Mouse (Mus musculus) heart, embryonic 10.5 days (tissue): ENCODE results near the gene Fbxl12. TPM values are rescaled to one million over a fixed set of nuclear protein-coding genes. Genes with fewer than 3 reads are reported as not detected.

ENCODE experiments used
- DNase-seq: peaks from one replicate; pipeline ENCODE4 v3.0.0-alpha.2; 2017; ENCODE audit warnings: low spot score
- H3K27ac ChIP-seq: fragments of 300-500 bp; sonication (generic); 2 replicates; pipeline ENCODE4 v1.5.1; 2016; ENCODE audit warnings: mild to moderate bottlenecking
- H3K27me3 ChIP-seq: fragments of 300-500 bp; sonication (generic); 2 replicates; pipeline ENCODE4 v1.6.1; 2016; ENCODE audit warnings: mild to moderate bottlenecking; ENCODE audit not compliant: poor library complexity, insufficient read depth, severe bottlenecking
- H3K36me3 ChIP-seq: fragments of 300-500 bp; sonication (generic); 2 replicates; pipeline ENCODE4 v1.6.1; 2016; ENCODE audit warnings: mild to moderate bottlenecking, moderate library complexity
- H3K4me1 ChIP-seq: fragments of 300-500 bp; sonication (generic); 2 replicates; pipeline ENCODE4 v1.6.1; 2016; ENCODE audit warnings: mild to moderate bottlenecking
- H3K4me3 ChIP-seq: fragments of 300-500 bp; sonication (generic); 2 replicates; pipeline ENCODE4 v1.5.1; 2016; ENCODE audit warnings: mild to moderate bottlenecking, moderate library complexity
- H3K9me3 ChIP-seq: fragments of 300-500 bp; sonication (generic); 2 replicates; pipeline ENCODE4 v1.6.1; 2016; ENCODE audit warnings: mild to moderate bottlenecking, moderate library complexity
- WGBS: fragments of 180-500 bp; shearing (Covaris S2); methylation state at CpG from one replicate; pipeline ENCODE4 v1.1.7; 2016; 5-methylcytosine and 5-hydroxymethylcytosine counted together
- polyA plus RNA-seq: library from polyadenylated mRNA; unstranded; fragments of >200 nt; fragmentation: Nextera tagmentation; extraction: Ambion mirVana; gene quantifications from 2 replicates; pipeline ENCODE4 v1.2.1, GENCODE M21; 2016

Fbxl12 gene
- polyA plus RNA-seq, 1 experiment from 2014 or later = 22.2 TPM

DNA sequence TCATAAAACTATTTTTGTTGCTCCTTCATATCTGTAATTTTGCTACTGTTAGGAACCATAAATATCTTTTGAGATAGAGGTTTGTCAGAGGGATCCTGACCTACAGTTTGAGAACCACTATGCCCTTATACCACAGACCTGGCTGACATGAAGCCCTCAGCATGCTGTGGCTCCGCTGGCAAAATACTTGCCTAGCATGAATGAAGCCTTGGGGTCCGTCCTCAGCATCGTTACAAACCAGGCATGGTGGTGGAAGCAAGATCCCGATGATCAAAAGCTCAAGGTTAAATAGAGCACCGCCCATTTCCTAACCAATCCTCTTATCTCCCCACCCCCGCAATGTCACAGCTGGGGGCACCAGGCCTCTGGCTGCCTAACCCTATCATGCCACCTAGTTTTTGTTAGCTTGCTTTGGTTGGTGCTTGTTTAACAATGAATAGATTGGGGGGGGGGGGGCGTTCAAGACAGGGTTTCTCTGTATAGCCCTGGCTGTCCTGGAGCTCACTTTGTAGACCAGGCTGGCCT lies 22.0 kb upstream of the Fbxl12 start:
- Histone ChIP-seq H3K9me3 (no peaks in the 10 kb centered on the region), H3K4me3 (no peak overlapping the region), H3K36me3 (peaks cover 35% of the 10 kb centered on the region), H3K27ac (no peak overlapping the region), H3K27me3 (no peaks in the 10 kb centered on the region), H3K4me1 (peaks cover 13% of the 10 kb centered on the region; the same call in 1 of the 2 replicates)
- WGBS = 11% methylated on average over 7 of the region's 7 CpGs
- DNase-seq = no peak

DNA sequence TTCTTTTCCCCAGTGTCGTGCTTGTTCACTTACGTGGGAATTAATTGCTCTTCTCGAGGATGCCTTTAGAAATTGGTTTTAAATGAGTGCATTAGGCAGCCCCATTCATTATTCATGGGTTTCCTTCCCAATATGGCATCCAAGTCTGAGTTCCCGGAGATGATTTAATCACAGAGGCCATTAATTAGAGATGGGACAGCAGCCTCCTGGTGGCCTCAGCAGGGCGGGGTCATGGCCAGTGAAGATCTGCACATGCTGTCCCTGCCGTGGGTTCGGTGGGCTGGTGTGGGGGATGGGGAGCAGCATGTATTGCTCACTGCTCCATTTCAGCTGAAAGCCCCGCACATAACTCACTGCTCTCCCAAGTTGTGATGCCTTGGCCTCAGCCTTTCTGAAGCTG lies 21.4 kb upstream of the Fbxl12 start:
- WGBS = 37% methylated on average over 8 of the region's 8 CpGs
- peaks cover 42% of the 10 kb centered on the region for H3K36me3 ChIP-seq

GRCm38 (mm10) chr9:20664982-20665637 lies 20.5 kb upstream of the Fbxl12 start:
- Histone ChIP-seq H3K9me3 (no peaks in the 10 kb centered on the region), H3K4me1 (peaks cover 11% of the 10 kb centered on the region; the same call in 1 of the 2 replicates), H3K27me3 (no peaks in the 10 kb centered on the region), H3K36me3 (peaks cover 49% of the 10 kb centered on the region), H3K4me3 (no peak overlapping the region), H3K27ac (no peak overlapping the region)
- WGBS = 78% methylated on average over 5 of the region's 5 CpGs
- DNase-seq = no peak

More for the DNA sequence above, 21.4 kb upstream of the Fbxl12 start:
- DNase-seq = no peak
- Histone ChIP-seq H3K9me3 (no peaks in the 10 kb centered on the region), H3K4me3 (no peak overlapping the region), H3K27me3 (no peaks in the 10 kb centered on the region), H3K27ac (no peak overlapping the region), H3K4me1 (peaks cover 11% of the 10 kb centered on the region; the same call in 1 of the 2 replicates)

- H3K9me3 ChIP-seq = no peaks in the 10 kb centered on the region
- peaks cover 11% of the 10 kb centered on the region; the same call in 1 of the 2 replicates for H3K4me1 ChIP-seq
- no peak for DNase-seq
- no peak overlapping the region for H3K4me3 ChIP-seq
- 92% methylated on average over 2 of the region's 2 CpGs for WGBS
- H3K36me3 ChIP-seq = peaks cover 55% of the 10 kb centered on the region
- H3K27me3 ChIP-seq = no peaks in the 10 kb centered on the region
- H3K27ac ChIP-seq = no peak overlapping the region
These were observed 19.8 kb upstream of the Fbxl12 start for GRCm38 (mm10) chr9:20664366-20664765.

GRCm38 (mm10) chr9:20663956-20664355 lies 19.4 kb upstream of the Fbxl12 start:
- peaks cover 59% of the 10 kb centered on the region for H3K36me3 ChIP-seq

DNA sequence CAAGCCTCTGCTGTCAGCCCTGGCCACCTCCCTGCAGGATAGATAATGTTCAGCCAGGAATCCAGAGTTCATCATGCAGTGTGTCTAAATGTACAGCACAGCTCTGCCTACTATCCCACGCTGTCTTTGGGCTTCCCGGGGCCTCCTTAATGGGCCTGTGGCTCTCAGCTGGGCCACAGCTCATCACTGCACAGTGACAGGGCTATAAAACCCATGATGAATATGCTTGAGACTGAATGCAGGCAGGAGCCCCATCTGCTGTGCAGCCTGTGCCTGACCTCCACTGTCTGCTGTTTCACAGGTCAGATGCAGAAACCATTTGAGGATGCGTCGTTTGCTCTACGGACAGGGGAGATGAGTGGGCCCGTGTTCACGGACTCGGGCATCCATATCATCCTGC lies 18.3 kb upstream of the Fbxl12 start:
- H3K36me3 ChIP-seq = peaks cover 69% of the 10 kb centered on the region
- peaks cover 11% of the 10 kb centered on the region; the same call in 1 of the 2 replicates for H3K4me1 ChIP-seq

More at GRCm38 (mm10) chr9:20663956-20664355, 19.4 kb upstream of the Fbxl12 start:
- no peak overlapping the region for H3K27ac ChIP-seq
- no peaks in the 10 kb centered on the region for H3K27me3 ChIP-seq
- WGBS = 94% methylated on average over 2 of the region's 2 CpGs
- peaks cover 11% of the 10 kb centered on the region; the same call in 1 of the 2 replicates for H3K4me1 ChIP-seq
- no peak for DNase-seq
- H3K4me3 ChIP-seq = no peak overlapping the region
- H3K9me3 ChIP-seq = no peaks in the 10 kb centered on the region

GRCm38 (mm10) chr9:20662325-20662724 lies 17.8 kb upstream of the Fbxl12 start:
- WGBS = 57% methylated on average over 3 of the region's 3 CpGs
- Histone ChIP-seq H3K4me1 (peaks cover 16% of the 10 kb centered on the region; the same call in 1 of the 2 replicates), H3K36me3 (peaks cover 74% of the 10 kb centered on the region), H3K27ac (no peak overlapping the region), H3K27me3 (no peaks in the 10 kb centered on the region), H3K4me3 (no peak overlapping the region), H3K9me3 (no peaks in the 10 kb centered on the region)
- DNase-seq = no peak

More for the DNA sequence above, 18.3 kb upstream of the Fbxl12 start:
- H3K9me3 ChIP-seq = no peaks in the 10 kb centered on the region
- no peaks in the 10 kb centered on the region for H3K27me3 ChIP-seq
- H3K4me3 ChIP-seq = no peak overlapping the region
- WGBS = 97% methylated on average over 8 of the region's 8 CpGs
- DNase-seq = no peak
- H3K27ac ChIP-seq = no peak overlapping the region

GRCm38 (mm10) chr9:20657546-20657945 lies 13.0 kb upstream of the Fbxl12 start:
- 88% methylated on average over 3 of the region's 3 CpGs for WGBS

GRCm38 (mm10) chr9:20653859-20654258 lies 9.3 kb upstream of the Fbxl12 start:
- Histone ChIP-seq H3K36me3 (peaks cover 57% of the 10 kb centered on the region), H3K27me3 (no peaks in the 10 kb centered on the region), H3K4me3 (no peak overlapping the region), H3K4me1 (peaks cover 29% of the 10 kb centered on the region), H3K27ac (no peak overlapping the region), H3K9me3 (no peaks in the 10 kb centered on the region)
- WGBS = 89% methylated on average over 3 of the region's 3 CpGs
- no peak for DNase-seq

More at GRCm38 (mm10) chr9:20657546-20657945, 13.0 kb upstream of the Fbxl12 start:
- H3K4me1 ChIP-seq = peaks cover 19% of the 10 kb centered on the region
- H3K27me3 ChIP-seq = no peaks in the 10 kb centered on the region
- DNase-seq = no peak
- no peak overlapping the region for H3K4me3 ChIP-seq
- H3K9me3 ChIP-seq = no peaks in the 10 kb centered on the region
- H3K36me3 ChIP-seq = peaks cover 88% of the 10 kb centered on the region
- H3K27ac ChIP-seq = no peak overlapping the region

- Histone ChIP-seq H3K27ac (peak overlapping the region; percentile 92), H3K36me3 (peaks cover 54% of the 10 kb centered on the region)
These were observed 7.7 kb upstream of the Fbxl12 start for GRCm38 (mm10) chr9:20652260-20652658.

DNA sequence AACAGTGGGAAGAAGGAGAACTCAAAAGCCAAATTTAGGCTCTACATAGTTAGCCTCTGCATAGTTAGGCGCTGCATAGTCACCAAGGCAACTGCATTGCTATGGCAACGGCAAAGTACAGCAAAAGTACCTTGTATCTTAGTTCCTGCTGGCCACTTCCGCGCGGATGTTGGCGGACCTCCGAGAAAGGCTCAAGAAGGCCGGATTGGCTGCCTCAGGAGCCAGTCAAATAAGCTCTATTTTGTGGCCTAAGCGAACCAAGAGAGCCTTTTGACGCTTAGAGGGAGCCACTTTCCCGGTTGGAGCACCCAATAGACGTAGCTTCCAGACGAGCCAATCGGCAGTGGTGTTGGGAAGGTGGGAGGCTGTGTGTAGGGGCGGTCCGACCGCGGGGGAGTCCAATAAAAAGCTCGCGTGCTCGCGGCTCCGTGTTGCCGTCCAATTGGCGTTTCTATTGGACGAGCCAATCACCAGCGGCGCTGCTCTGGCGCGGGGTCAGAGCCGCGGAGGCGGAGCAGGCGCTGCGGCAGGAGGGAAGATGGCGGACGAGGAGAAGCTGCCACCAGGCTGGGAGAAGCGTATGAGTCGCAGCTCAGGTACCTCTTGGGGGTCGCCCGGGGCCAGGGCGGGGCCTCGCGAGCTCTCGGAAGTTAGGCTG lies 7.2 kb upstream of the Fbxl12 start, which contains the start of gene Pin1:
Gene Pin1, plus strand, starts transcription at position 494 of the 658 bp plus-strand sequence.
- under 1% methylated on average over 45 of the region's 45 CpGs for WGBS
- Histone ChIP-seq H3K4me1 (peaks cover 21% of the 10 kb centered on the region), H3K27me3 (no peaks in the 10 kb centered on the region), H3K4me3 (peak within 1 kb of the TSS; percentile 98), H3K36me3 (peaks cover 52% of the 10 kb centered on the region), H3K27ac (peak within 1 kb of the TSS; percentile 92), H3K9me3 (no peaks in the 10 kb centered on the region)
- peak; percentile 100 for DNase-seq

More at GRCm38 (mm10) chr9:20652260-20652658, 7.7 kb upstream of the Fbxl12 start:
- peaks cover 23% of the 10 kb centered on the region for H3K4me1 ChIP-seq
- H3K9me3 ChIP-seq = no peaks in the 10 kb centered on the region
- DNase-seq = no peak
- peak overlapping the region; percentile 98 for H3K4me3 ChIP-seq
- H3K27me3 ChIP-seq = no peaks in the 10 kb centered on the region
- WGBS = under 1% methylated on average over 25 of the region's 25 CpGs

DNA sequence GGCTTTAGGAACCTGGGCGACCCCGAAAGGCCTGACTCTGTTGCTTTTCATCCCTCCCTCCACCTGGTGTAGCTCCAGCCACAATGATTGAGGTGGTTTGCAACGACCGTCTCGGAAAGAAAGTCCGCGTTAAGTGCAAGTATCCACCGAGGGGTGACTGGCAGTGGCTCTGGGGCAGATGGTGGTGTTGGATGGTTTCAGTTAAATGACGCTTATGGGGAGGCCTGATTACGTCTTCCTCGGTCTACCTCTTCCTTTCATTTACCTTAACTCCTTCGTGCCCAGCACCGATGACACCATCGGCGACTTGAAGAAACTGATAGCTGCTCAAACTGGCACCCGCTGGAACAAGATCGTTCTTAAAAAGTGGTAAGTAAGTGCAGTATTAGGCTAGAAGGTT lies 554 bp upstream of the Fbxl12 start:
- WGBS = 4% methylated on average over 17 of the region's 17 CpGs
- Histone ChIP-seq H3K27ac (peak overlapping the region; percentile 93), H3K4me1 (peaks cover 16% of the 10 kb centered on the region), H3K9me3 (no peaks in the 10 kb centered on the region), H3K27me3 (no peaks in the 10 kb centered on the region), H3K4me3 (peak overlapping the region; percentile 93), H3K36me3 (peaks cover 26% of the 10 kb centered on the region)
- DNase-seq = no peak

- Histone ChIP-seq H3K4me3 (peak overlapping the region; percentile 93), H3K27me3 (no peaks in the 10 kb centered on the region), H3K36me3 (peaks cover 28% of the 10 kb centered on the region), H3K9me3 (no peaks in the 10 kb centered on the region), H3K27ac (peak overlapping the region; percentile 93), H3K4me1 (peaks cover 18% of the 10 kb centered on the region)
- DNase-seq = no peak
- WGBS = 6% methylated on average over 13 of the region's 13 CpGs
These were observed 786 bp downstream of the Fbxl12 start for GRCm38 (mm10) chr9:20643781-20644180.
